Mouse (Mus musculus) liver, embryonic 13.5 days (tissue): ENCODE measurements at regions not wholly inside any gene's neighbourhood (a gene's known extent, or its start where the extent isn't known, plus 50 kb on each side); places are given as distances from the start of the nearest gene placed in this dataset.

ENCODE experiments used
- ATAC-seq: fragments of 200-750 bp; cut with Nextera tagmentation; 2 replicates; pipeline ENCODE4 v1.8.0; 2017; ENCODE audit warnings: low read depth, mild to moderate bottlenecking, moderate number of reproducible peaks, moderate library complexity
- DNase-seq: peaks from one replicate; pipeline ENCODE4 v3.0.0; 2022
- H3K27ac ChIP-seq: fragments of 300-500 bp; sonication (generic); 2 replicates; pipeline ENCODE4 v1.5.1; 2015; ENCODE audit warnings: moderate library complexity, mild to moderate bottlenecking, inconsistent platforms
- H3K27me3 ChIP-seq: fragments of 300-500 bp; sonication (generic); 2 replicates; pipeline ENCODE4 v1.6.1; 2015; ENCODE audit warnings: mild to moderate bottlenecking, inconsistent platforms
- H3K36me3 ChIP-seq: fragments of 300-500 bp; sonication (generic); 2 replicates; pipeline ENCODE4 v1.6.1; 2015; ENCODE audit warnings: mild to moderate bottlenecking, inconsistent platforms
- H3K4me1 ChIP-seq: fragments of 300-500 bp; sonication (generic); replicated peaks from 2 replicates; pipeline ENCODE4 v1.6.1; 2015; ENCODE audit warnings: inconsistent platforms
- H3K4me2 ChIP-seq: fragments of 300-500 bp; sonication (generic); 2 replicates; pipeline ENCODE4 v1.6.1; 2015; ENCODE audit warnings: inconsistent platforms, mild to moderate bottlenecking, moderate library complexity
- H3K4me3 ChIP-seq: fragments of 300-500 bp; sonication (generic); replicated peaks from 2 replicates; pipeline ENCODE4 v1.5.1; 2015; ENCODE audit warnings: mild to moderate bottlenecking, inconsistent platforms
- H3K9ac ChIP-seq: fragments of 300-500 bp; sonication (generic); 2 replicates; pipeline ENCODE4 v1.6.1; 2015; ENCODE audit warnings: mild to moderate bottlenecking, inconsistent platforms
- H3K9me3 ChIP-seq: fragments of 300-500 bp; sonication (generic); replicated peaks from 2 replicates; pipeline ENCODE4 v1.6.1; 2016; ENCODE audit warnings: inconsistent platforms
- WGBS: fragments of 180-500 bp; shearing (Covaris S2); methylation state at CpG from one replicate; pipeline ENCODE4 v1.1.7; 2015; ENCODE audit not compliant: insufficient replicate concordance; 5-methylcytosine and 5-hydroxymethylcytosine counted together

DNA sequence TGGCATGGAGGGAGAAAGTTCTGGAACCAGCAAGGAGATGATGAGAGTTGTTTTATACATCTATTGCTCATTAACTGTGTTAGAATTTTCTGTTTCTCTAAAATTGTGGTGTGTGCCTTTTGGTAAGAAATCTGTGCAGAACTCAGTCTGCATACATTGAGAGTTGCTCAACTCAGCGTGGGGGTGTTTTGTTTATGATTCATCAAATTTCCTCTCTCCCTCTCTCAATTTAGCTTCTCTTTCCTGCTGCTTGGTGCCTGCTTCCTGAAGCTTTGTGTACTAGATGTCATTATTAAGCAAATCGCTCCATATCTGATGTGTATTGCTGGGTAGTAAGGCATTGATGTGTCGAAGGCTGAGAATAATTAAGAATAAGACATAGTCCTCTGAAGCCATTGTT, 81.4 kb upstream of the Eif4g2 start:
- DNase-seq, result no peak
- Histone ChIP-seq H3K27ac (no peak overlapping the region), H3K27me3 (peaks cover 5% of the 10 kb centered on the region; the same call in 1 of the 2 replicates), H3K9ac (no peak overlapping the region), H3K36me3 (no peaks in the 10 kb centered on the region), H3K9me3 (no peaks in the 10 kb centered on the region), H3K4me1 (no peaks in the 10 kb centered on the region), H3K4me3 (no peak overlapping the region), H3K4me2 (no peak overlapping the region)
- no peak for ATAC-seq
- WGBS, result 72% methylated on average over 3 of the region's 3 CpGs

DNA sequence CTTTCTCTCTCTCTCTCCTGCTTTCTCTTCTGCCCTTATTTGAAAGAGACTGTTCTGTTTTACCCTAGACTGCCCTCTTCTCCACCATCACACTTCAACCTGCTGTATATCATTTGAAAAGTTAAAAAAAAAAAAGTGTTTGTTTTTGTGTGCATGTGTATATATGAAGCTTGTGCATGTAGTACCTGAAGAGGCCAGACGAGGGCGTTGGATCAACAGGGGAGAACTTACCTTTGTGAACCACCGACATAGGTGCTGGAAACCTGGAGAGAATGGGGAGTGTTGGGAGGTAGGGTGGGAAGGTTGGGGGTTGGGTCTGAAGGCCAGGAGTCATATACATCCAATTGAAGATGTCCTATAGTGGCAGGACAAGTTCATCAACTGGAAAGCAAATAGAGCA, 81.0 kb upstream of the Eif4g2 start:
- Histone ChIP-seq H3K9ac (no peak overlapping the region), H3K9me3 (no peaks in the 10 kb centered on the region), H3K4me1 (no peaks in the 10 kb centered on the region), H3K4me2 (no peak overlapping the region), H3K27me3 (peaks cover 5% of the 10 kb centered on the region; the same call in 1 of the 2 replicates), H3K27ac (no peak overlapping the region), H3K36me3 (no peaks in the 10 kb centered on the region), H3K4me3 (no peak overlapping the region)
- DNase-seq (no peak), ATAC-seq (no peak)
- WGBS, result 23% methylated on average over 3 of the region's 3 CpGs

DNA sequence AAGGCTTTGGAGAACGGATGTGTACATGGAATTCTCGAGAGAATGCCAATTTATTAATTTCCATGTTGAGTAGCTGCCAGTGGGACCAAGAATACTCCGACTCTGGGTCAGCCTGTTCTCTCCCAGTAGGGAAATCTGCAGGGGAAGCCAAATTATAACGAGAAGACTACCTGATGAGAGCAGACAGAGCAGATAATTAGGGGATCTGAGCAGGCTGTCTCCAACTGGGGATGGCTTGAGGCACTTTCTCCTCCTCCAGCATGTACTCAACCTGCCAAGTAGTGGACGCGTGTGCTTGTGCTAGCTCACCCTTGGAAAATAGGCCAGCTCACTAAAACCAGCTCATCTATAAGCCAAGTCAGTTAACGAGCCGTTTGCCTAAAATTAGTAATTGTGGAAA, 80.5 kb upstream of the Eif4g2 start:
- Histone ChIP-seq H3K9ac (no peak overlapping the region), H3K27ac (no peak overlapping the region), H3K9me3 (no peaks in the 10 kb centered on the region), H3K4me2 (no peak overlapping the region), H3K4me3 (no peak overlapping the region), H3K27me3 (peaks cover 5% of the 10 kb centered on the region; the same call in 1 of the 2 replicates), H3K4me1 (no peaks in the 10 kb centered on the region), H3K36me3 (no peaks in the 10 kb centered on the region)
- WGBS, result 75% methylated on average over 8 of the region's 8 CpGs
- ATAC-seq (no peak), DNase-seq (no peak)

DNA sequence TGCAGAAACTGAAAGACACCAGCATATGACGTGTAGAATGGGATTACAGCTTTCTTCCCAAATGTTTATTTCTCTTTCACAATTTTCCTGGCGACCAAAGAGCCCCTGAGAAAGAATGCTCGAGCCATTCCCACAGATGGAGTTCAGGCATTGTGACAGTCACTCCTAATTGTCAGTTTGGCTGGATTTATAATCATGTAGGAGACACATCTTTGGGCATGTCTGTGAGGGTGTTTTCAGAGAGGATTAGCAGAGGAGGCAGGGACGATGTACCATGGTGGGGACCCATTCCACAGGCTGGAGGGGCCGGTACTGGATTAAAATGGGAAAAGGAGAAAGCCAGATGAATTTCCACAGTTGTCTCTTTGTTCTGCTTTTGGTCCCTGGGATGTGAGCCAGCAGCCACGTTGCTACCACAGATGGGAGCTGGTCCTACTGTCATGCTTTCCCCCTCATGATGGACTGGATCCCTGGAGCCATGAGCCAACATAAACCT, 76.0 kb upstream of the Eif4g2 start:
- peaks cover 17% of the 10 kb centered on the region for H3K4me1 ChIP-seq
- H3K4me3 ChIP-seq, result no peak overlapping the region
- H3K36me3 ChIP-seq, result no peaks in the 10 kb centered on the region
- H3K4me2 ChIP-seq, result no peak overlapping the region
- no peaks in the 10 kb centered on the region for H3K9me3 ChIP-seq
- WGBS, result 56% methylated on average over 6 of the region's 6 CpGs
- H3K9ac ChIP-seq, result no peak overlapping the region
- no peak overlapping the region for H3K27ac ChIP-seq
- no peak for DNase-seq
- ATAC-seq, result no peak
- peaks cover 14% of the 10 kb centered on the region for H3K27me3 ChIP-seq

DNA sequence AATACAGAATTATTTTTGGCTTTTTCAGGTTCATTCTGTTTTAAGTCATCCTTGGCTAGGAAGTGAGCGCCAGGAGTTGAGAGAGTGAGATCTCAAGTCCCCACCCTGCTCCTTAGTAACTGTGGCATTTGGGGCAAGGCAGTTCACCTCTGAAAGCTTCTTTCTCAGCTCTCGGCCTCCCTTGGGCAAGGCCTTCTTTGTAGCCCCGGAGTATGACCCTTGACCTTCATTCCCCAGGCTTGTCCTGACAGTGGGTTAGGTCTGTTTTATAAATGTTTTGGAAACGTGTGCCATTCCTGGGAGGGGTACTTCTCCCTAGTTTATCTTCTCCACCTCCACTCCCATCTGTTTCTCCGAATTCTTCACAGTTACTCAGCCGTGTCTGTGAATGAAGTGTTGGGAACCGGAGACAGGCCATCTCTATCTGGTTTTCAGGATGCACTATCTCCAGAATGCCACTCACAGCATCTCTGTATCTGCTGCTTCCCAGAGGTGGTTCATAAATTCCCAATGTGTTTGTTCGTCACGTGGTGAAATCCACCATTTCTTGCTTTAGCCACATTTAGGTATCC, 75.0 kb upstream of the Eif4g2 start:
- Histone ChIP-seq H3K27ac (no peak overlapping the region), H3K4me2 (no peak overlapping the region)
- no peak for DNase-seq

DNA sequence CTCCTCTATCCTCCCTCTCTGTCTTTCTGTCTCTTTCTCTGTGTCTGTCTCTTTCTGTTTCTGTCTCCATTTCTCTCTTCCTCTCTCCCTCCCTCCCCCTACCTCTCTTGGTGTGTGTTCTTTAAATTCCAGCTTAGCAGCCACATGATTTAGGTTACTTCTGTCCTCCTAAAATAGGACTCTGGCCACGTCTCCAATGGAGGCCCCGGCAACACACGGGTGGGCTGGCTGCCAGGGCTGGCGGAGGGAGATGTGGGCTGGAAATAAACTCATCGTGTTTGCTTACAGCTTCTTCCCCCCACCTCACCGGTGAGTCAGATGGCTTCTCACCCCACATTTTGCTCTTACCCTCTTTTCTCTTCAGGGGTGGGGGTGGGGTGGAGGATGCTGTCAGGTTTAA, 74.5 kb upstream of the Eif4g2 start:
- Histone ChIP-seq H3K4me2 (no peak overlapping the region), H3K27me3 (peaks cover 22% of the 10 kb centered on the region), H3K4me1 (peaks cover 17% of the 10 kb centered on the region), H3K9ac (no peak overlapping the region), H3K36me3 (no peaks in the 10 kb centered on the region), H3K9me3 (no peaks in the 10 kb centered on the region), H3K4me3 (no peak overlapping the region), H3K27ac (no peak overlapping the region)
- 47% methylated on average over 6 of the region's 6 CpGs for WGBS
- ATAC-seq (no peak), DNase-seq (no peak)

More for the DNA sequence above, 75.0 kb upstream of the Eif4g2 start:
- H3K27me3 ChIP-seq, result peaks cover 18% of the 10 kb centered on the region
- H3K9ac ChIP-seq, result no peak overlapping the region
- no peaks in the 10 kb centered on the region for H3K9me3 ChIP-seq
- H3K4me3 ChIP-seq, result no peak overlapping the region
- peaks cover 17% of the 10 kb centered on the region for H3K4me1 ChIP-seq
- ATAC-seq, result no peak
- 73% methylated on average over 9 of the region's 9 CpGs for WGBS
- no peaks in the 10 kb centered on the region for H3K36me3 ChIP-seq

- no peaks in the 10 kb centered on the region for H3K9me3 ChIP-seq
- H3K4me2 ChIP-seq, result no peak overlapping the region
- peaks cover 17% of the 10 kb centered on the region for H3K4me1 ChIP-seq
- peaks cover 25% of the 10 kb centered on the region for H3K27me3 ChIP-seq
- ATAC-seq (peak; percentile 68; the same call in 1 of the 2 replicates), DNase-seq (no peak)
- H3K9ac ChIP-seq, result no peak overlapping the region
- WGBS, result 48% methylated on average over 8 of the region's 8 CpGs
- H3K4me3 ChIP-seq, result no peak overlapping the region
- H3K27ac ChIP-seq, result no peak overlapping the region
- H3K36me3 ChIP-seq, result no peaks in the 10 kb centered on the region
Observed at GRCm38 (mm10) chr7:111156472-111157231, 73.8 kb upstream of the Eif4g2 start.

GRCm38 (mm10) chr7:111155995-111156394, 73.2 kb upstream of the Eif4g2 start:
- Histone ChIP-seq H3K27me3 (peaks cover 25% of the 10 kb centered on the region), H3K36me3 (no peaks in the 10 kb centered on the region), H3K4me2 (no peak overlapping the region), H3K27ac (no peak overlapping the region), H3K9me3 (no peaks in the 10 kb centered on the region), H3K4me3 (no peak overlapping the region), H3K4me1 (peaks cover 17% of the 10 kb centered on the region), H3K9ac (no peak overlapping the region)
- 31% methylated on average over 6 of the region's 6 CpGs for WGBS
- ATAC-seq, result no peak
- no peak for DNase-seq

DNA sequence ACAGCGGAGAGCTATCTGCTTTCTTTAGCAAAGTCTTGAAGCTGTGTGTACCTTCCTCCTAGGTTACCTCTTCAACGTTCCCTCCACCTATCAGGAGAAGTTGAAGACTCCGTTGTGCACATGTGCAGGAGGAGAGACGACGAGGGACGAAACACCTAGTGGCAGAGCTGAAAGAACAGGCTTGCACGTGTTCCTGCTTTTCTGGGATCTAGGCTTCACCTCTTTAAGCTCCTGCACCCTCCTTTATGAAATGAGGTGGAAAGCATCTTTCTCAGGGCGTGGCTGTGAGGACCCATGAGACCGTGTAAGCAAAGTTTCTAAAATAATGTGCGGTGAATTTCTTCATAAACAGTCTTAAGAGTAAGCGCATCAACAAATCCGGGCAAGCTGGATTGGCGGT, 71.4 kb upstream of the Eif4g2 start:
- 77% methylated on average over 13 of the region's 13 CpGs for WGBS
- Histone ChIP-seq H3K4me1 (peaks cover 17% of the 10 kb centered on the region), H3K4me2 (no peak overlapping the region), H3K36me3 (no peaks in the 10 kb centered on the region), H3K27me3 (peaks cover 25% of the 10 kb centered on the region), H3K27ac (no peak overlapping the region), H3K9me3 (no peaks in the 10 kb centered on the region), H3K4me3 (no peak overlapping the region), H3K9ac (no peak overlapping the region)
- ATAC-seq (no peak), DNase-seq (no peak)

- Histone ChIP-seq H3K4me1 (peaks cover 24% of the 10 kb centered on the region), H3K4me2 (no peak overlapping the region), H3K4me3 (no peak overlapping the region), H3K9ac (no peak overlapping the region), H3K27ac (no peak overlapping the region), H3K27me3 (peaks cover 25% of the 10 kb centered on the region), H3K36me3 (no peaks in the 10 kb centered on the region), H3K9me3 (no peaks in the 10 kb centered on the region)
- ATAC-seq, result no peak
- WGBS, result 72% methylated on average over 5 of the region's 5 CpGs
- DNase-seq, result no peak
Observed at GRCm38 (mm10) chr7:111150540-111150939, 67.7 kb upstream of the Eif4g2 start.

GRCm38 (mm10) chr7:111150115-111150514, 67.3 kb upstream of the Eif4g2 start:
- Histone ChIP-seq H3K9ac (no peak overlapping the region), H3K4me1 (peaks cover 28% of the 10 kb centered on the region), H3K27me3 (peaks cover 25% of the 10 kb centered on the region), H3K4me3 (no peak overlapping the region), H3K27ac (no peak overlapping the region), H3K4me2 (no peak overlapping the region), H3K9me3 (no peaks in the 10 kb centered on the region), H3K36me3 (no peaks in the 10 kb centered on the region)
- ATAC-seq (no peak), DNase-seq (no peak)
- 69% methylated on average over 5 of the region's 5 CpGs for WGBS

- Histone ChIP-seq H3K4me1 (peaks cover 41% of the 10 kb centered on the region), H3K36me3 (no peaks in the 10 kb centered on the region)
Observed at GRCm38 (mm10) chr7:111147593-111147992, 64.8 kb upstream of the Eif4g2 start.

More at GRCm38 (mm10) chr7:111147593-111147992, 64.8 kb upstream of the Eif4g2 start:
- Histone ChIP-seq H3K4me2 (no peak overlapping the region), H3K4me3 (no peak overlapping the region), H3K27ac (no peak overlapping the region), H3K27me3 (peaks cover 10% of the 10 kb centered on the region), H3K9me3 (no peaks in the 10 kb centered on the region), H3K9ac (no peak overlapping the region)
- ATAC-seq (no peak), DNase-seq (no peak)
- WGBS, result 82% methylated on average over 6 of the region's 6 CpGs
